Mouse (Mus musculus): ENCODE data around the gene B9d1. TPM values are rescaled to one million over a fixed set of nuclear protein-coding genes. Genes with fewer than 3 reads are reported as not detected.
A peak's percentile ranks its signal among the peaks of the same experiment; 100 is the strongest.

The B9d1 gene
- polyA plus RNA-seq, 1 experiment from 2014 or later = 16.8 TPM

GRCm38 (mm10) chr11:61483226-61483845 lies 21.6 kb upstream of the B9d1 start:
- 80% methylated on average over 13 of the region's 13 CpGs for WGBS
- TF ChIP-seq EP300 (IDR thresholded peaks at IDR 0.05) (no peak), CTCF (IDR thresholded peaks at IDR 0.05) (no peak)
- DNase-seq (ENCODE audit: low spot score) = no peak
- Histone ChIP-seq H3K36me3 (ENCODE audit: insufficient read depth, low read length) (0 out of 2 replicates have a peak, but pooled peaks cover 4% of the 10 kb centered on the region), H3K4me2 (replicated peaks; ENCODE audit: low read depth, low read length) (no peak overlapping the region), H3K9me3 (ENCODE audit: low read length) (no peaks in the 10 kb centered on the region), H3K27ac (ENCODE audit: low read length) (no peak overlapping the region), H3K9ac (replicated peaks; ENCODE audit: low read depth) (no peak overlapping the region), H3K4me1 (ENCODE audit: insufficient read depth, low read depth, low read length) (no peaks in the 10 kb centered on the region), H3K4me3 (ENCODE audit: low read depth, low read length) (no peak overlapping the region), H3K27me3 (replicated peaks; ENCODE audit: insufficient read depth, low read length) (no peaks in the 10 kb centered on the region)
- no peak for ATAC-seq

- ATAC-seq (no peak), DNase-seq (ENCODE audit: low spot score) (no peak)
- TF ChIP-seq EP300 (IDR thresholded peaks at IDR 0.05) (no peak), CTCF (IDR thresholded peaks at IDR 0.05) (no peak)
- Histone ChIP-seq H3K9ac (replicated peaks; ENCODE audit: low read depth) (no peak overlapping the region), H3K27ac (ENCODE audit: low read length) (peak overlapping the region; percentile 83), H3K4me3 (ENCODE audit: low read depth, low read length) (0 out of 2 replicates have a peak overlapping the region, but pooled peaks have one; percentile 8), H3K9me3 (ENCODE audit: low read length) (no peaks in the 10 kb centered on the region), H3K27me3 (replicated peaks; ENCODE audit: insufficient read depth, low read length) (no peaks in the 10 kb centered on the region), H3K4me1 (ENCODE audit: insufficient read depth, low read depth, low read length) (no peaks in the 10 kb centered on the region), H3K4me2 (replicated peaks; ENCODE audit: low read depth, low read length) (peak overlapping the region; percentile 41; the same call in 1 of the 2 replicates), H3K36me3 (ENCODE audit: insufficient read depth, low read length) (peaks cover 11% of the 10 kb centered on the region; the same call in 1 of the 2 replicates)
- 32% methylated on average over 10 of the region's 10 CpGs for WGBS
These were observed 20.7 kb upstream of the B9d1 start for GRCm38 (mm10) chr11:61484256-61484612.

DNA sequence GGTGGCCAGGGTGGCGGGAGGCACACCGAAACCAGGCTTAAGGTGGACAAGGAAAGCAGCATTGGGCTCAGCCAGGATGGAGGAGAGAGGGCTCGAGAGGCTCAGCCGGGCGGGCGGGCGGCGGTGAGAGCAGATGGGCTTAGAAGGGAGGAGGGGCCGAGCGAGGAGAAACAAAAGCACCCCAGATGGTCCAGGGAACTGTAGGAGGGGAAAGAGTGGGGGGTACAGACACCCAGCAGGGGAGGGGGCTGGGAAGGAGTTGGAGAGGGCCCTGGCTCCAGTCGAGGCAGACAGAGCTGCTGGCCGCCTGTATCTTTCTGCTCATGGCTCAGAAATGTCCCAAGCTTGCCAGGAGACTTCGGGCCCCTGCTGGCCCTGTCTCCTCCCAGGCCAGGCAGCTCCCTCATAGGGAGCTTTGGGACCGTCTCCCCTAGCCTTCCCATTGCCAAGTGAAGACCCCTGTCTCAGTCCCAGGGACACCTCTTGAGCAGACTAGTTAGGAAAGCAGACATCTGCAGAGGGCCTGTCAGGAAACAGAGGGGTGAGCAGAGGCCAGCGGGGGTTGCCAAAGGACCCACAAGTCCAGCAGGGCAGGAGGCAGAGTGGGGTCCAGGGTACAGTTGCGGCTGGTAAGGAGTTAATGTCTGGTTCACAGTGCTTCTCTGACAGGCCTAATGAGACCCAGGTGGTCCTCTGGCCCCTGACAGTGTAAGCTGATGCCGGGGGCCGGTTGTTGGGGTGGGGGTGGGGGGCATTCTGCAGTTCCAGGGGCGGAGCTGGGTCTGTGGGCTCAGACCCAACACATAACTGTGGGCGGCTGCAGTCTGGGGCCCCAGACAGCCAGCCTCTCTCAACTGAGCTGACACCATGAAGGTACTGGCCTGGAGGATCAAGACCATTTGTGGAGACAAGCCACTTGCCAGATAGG lies 20.1 kb upstream of the B9d1 start, which contains the start of gene Mfap4:
Gene Mfap4 (plus strand): TSS at position 819 of the 928 bp plus-strand sequence.
- Histone ChIP-seq H3K27ac (ENCODE audit: low read length) (peak within 1 kb of the TSS; percentile 83), H3K9me3 (ENCODE audit: low read length) (no peaks in the 10 kb centered on the region), H3K4me2 (replicated peaks; ENCODE audit: low read depth, low read length) (peak within 1 kb of the TSS; percentile 45), H3K9ac (replicated peaks; ENCODE audit: low read depth) (peak within 1 kb of the TSS; percentile 47), H3K27me3 (replicated peaks; ENCODE audit: insufficient read depth, low read length) (no peaks in the 10 kb centered on the region), H3K36me3 (ENCODE audit: insufficient read depth, low read length) (peaks cover 15% of the 10 kb centered on the region; the same call in 1 of the 2 replicates), H3K4me1 (ENCODE audit: insufficient read depth, low read depth, low read length) (no peaks in the 10 kb centered on the region), H3K4me3 (ENCODE audit: low read depth, low read length) (peak within 1 kb of the TSS; percentile 37)
- TF ChIP-seq CTCF (IDR thresholded peaks at IDR 0.05) (no peak), EP300 (IDR thresholded peaks at IDR 0.05) (no peak)
- ATAC-seq (peak; percentile 81), DNase-seq (ENCODE audit: low spot score) (peak; percentile 86)
- 28% methylated on average over 20 of the region's 20 CpGs for WGBS

GRCm38 (mm10) chr11:61485541-61486457 lies 19.1 kb upstream of the B9d1 start:
- DNase-seq (ENCODE audit: low spot score) = no peak
- H3K36me3 ChIP-seq (ENCODE audit: insufficient read depth, low read length) = peaks cover 21% of the 10 kb centered on the region; the same call in 1 of the 2 replicates
- peak overlapping the region; percentile 47 for H3K9ac ChIP-seq (replicated peaks; ENCODE audit: low read depth)
- H3K27me3 ChIP-seq (replicated peaks; ENCODE audit: insufficient read depth, low read length) = no peaks in the 10 kb centered on the region
- H3K4me2 ChIP-seq (replicated peaks; ENCODE audit: low read depth, low read length) = peak overlapping the region; percentile 45
- peak overlapping the region; percentile 83 for H3K27ac ChIP-seq (ENCODE audit: low read length)
- no peak for ATAC-seq
- H3K4me3 ChIP-seq (ENCODE audit: low read depth, low read length) = peak overlapping the region; percentile 37
- WGBS = 60% methylated on average over 22 of the region's 22 CpGs
- H3K4me1 ChIP-seq (ENCODE audit: insufficient read depth, low read depth, low read length) = no peaks in the 10 kb centered on the region
- H3K9me3 ChIP-seq (ENCODE audit: low read length) = no peaks in the 10 kb centered on the region
- TF ChIP-seq EP300 (IDR thresholded peaks at IDR 0.05) = no peak
- no peak for TF ChIP-seq CTCF (IDR thresholded peaks at IDR 0.05)

- peak overlapping the region; percentile 37 for H3K4me3 ChIP-seq (ENCODE audit: low read depth, low read length)
- ATAC-seq (0 out of 2 replicates have a peak, but pooled peaks have one; percentile 4), DNase-seq (ENCODE audit: low spot score) (no peak)
- no peaks in the 10 kb centered on the region for H3K4me1 ChIP-seq (ENCODE audit: insufficient read depth, low read depth, low read length)
- TF ChIP-seq EP300 (IDR thresholded peaks at IDR 0.05) (no peak), CTCF (IDR thresholded peaks at IDR 0.05) (no peak)
- H3K36me3 ChIP-seq (ENCODE audit: insufficient read depth, low read length) = peaks cover 26% of the 10 kb centered on the region; the same call in 1 of the 2 replicates
- 74% methylated on average over 14 of the region's 14 CpGs for WGBS
- H3K27me3 ChIP-seq (replicated peaks; ENCODE audit: insufficient read depth, low read length) = no peaks in the 10 kb centered on the region
- no peaks in the 10 kb centered on the region for H3K9me3 ChIP-seq (ENCODE audit: low read length)
- H3K27ac ChIP-seq (ENCODE audit: low read length) = peak overlapping the region; percentile 83
- peak overlapping the region; percentile 45 for H3K4me2 ChIP-seq (replicated peaks; ENCODE audit: low read depth, low read length)
- H3K9ac ChIP-seq (replicated peaks; ENCODE audit: low read depth) = peak overlapping the region; percentile 23
These were observed 18.3 kb upstream of the B9d1 start for GRCm38 (mm10) chr11:61486458-61487219.

Data from lung, postnatal 0 days (tissue).